In the genomic region with DNA sequence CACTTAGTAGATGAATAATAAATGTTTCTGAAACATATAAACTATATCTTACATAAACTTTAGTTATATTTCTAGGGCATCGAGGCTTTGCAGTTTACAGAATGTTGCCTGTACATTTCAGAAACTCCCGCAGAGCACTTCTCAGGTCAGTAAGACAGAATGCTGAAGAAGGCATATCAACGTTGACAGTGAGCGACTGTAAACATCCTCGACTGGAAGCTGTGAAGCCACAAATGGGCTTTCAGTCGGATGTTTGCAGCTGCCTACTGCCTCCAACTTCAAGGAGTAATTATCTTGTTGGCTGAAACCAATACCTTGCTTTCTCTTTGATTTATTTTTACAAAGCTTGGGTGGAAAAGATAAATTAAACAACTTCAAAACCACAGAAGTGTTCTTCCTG, we compare ENCODE assay signal across 18 mouse cellular contexts.
DNase-seq lines count a peak whose midpoint lies in the region; ATAC-seq and TF ChIP-seq lines count a peak whose summit lies in the region.
"Had no signal": no experiment of that assay in that cellular context is flagged by ENCODE, and none has a peak within 500 bp of the region (broad histone marks: within the 10 kb centered on the region; RNA-seq: fewer than 3 reads in every experiment).

No protein-coding gene starts in this region.

- H3K4me3 ChIP-seq in gastrocnemius, adult 2 months = peak overlapping the region; percentile 12
- H3K4me3 ChIP-seq in heart, embryonic 16.5 days (ENCODE audit: low read length) = 0 out of 2 replicates have a peak overlapping the region, but pooled peaks have one; percentile 4
- peak overlapping the region; percentile 29 for H3K4me3 ChIP-seq in kidney, postnatal 0 days (replicated peaks; ENCODE audit: low read depth, low read length)
- no peak overlapping the region for H3K4me3 ChIP-seq in forebrain, embryonic 15.5 days
- H3K4me3 ChIP-seq: embryonic facial prominence, embryonic 12.5 days; neural tube, embryonic 12.5 days had no signal

- no peaks in the 10 kb centered on the region for H3K9me3 ChIP-seq in heart, embryonic 16.5 days (replicated peaks; ENCODE audit: control insufficient read depth, low read length)
- no peaks in the 10 kb centered on the region for H3K9me3 ChIP-seq in kidney, postnatal 0 days (replicated peaks; ENCODE audit: low read length)
- no peaks in the 10 kb centered on the region for H3K9me3 ChIP-seq in forebrain, embryonic 15.5 days
- H3K9me3 ChIP-seq: embryonic facial prominence, embryonic 12.5 days; neural tube, embryonic 12.5 days had no signal

- 0 out of 2 replicates have a peak, but pooled peaks cover 2% of the 10 kb centered on the region for H3K36me3 ChIP-seq in heart, embryonic 16.5 days (ENCODE audit: control insufficient read depth, insufficient read depth)
- 0 out of 2 replicates have a peak, but pooled peaks cover 11% of the 10 kb centered on the region for H3K36me3 ChIP-seq in kidney, postnatal 0 days (ENCODE audit: insufficient read depth, low read length)
- 0 out of 2 replicates have a peak, but pooled peaks cover 3% of the 10 kb centered on the region for H3K36me3 ChIP-seq in forebrain, embryonic 15.5 days
- H3K36me3 ChIP-seq: embryonic facial prominence, embryonic 12.5 days; neural tube, embryonic 12.5 days had no signal

- intact Hi-C loops in gastrocnemius, adult 2 months (cut with DNase I) = no loop called here
- intact Hi-C loops in heart, postnatal 25 days (cut with DNase I) = loop anchor here (2.0 kb wide), 1 partner anchor 15 kb away; no protein-coding TSS in a partner anchor

- peaks cover 29% of the 10 kb centered on the region for H3K4me1 ChIP-seq in heart, embryonic 16.5 days (ENCODE audit: control insufficient read depth, insufficient read depth, low read length)
- no peaks in the 10 kb centered on the region; the same call in none of the 2 replicates for H3K4me1 ChIP-seq in kidney, postnatal 0 days (replicated peaks; ENCODE audit: insufficient read depth, low read length)
- H3K4me1 ChIP-seq in forebrain, embryonic 15.5 days = peaks cover 12% of the 10 kb centered on the region; the same call in 1 of the 2 replicates
- H3K4me1 ChIP-seq: neural tube, embryonic 12.5 days had no signal

- no peak for ATAC-seq in heart, embryonic 16.5 days (replicated peaks; ENCODE audit: extremely low read depth, insufficient read depth, low FRiP score)
- no peak for ATAC-seq in kidney, postnatal 0 days (replicated peaks; ENCODE audit: low FRiP score, low read depth)
- ATAC-seq in forebrain, embryonic 15.5 days (replicated peaks) = no peak
- ATAC-seq: forebrain, embryonic 16.5 days; liver, postnatal 0 days had no signal

- WGBS in heart, embryonic 16.5 days = 11% methylated on average over 6 of the region's 6 CpGs
- 34% methylated on average over 6 of the region's 6 CpGs for WGBS in kidney, postnatal 0 days
- WGBS in forebrain, embryonic 15.5 days = 74% methylated on average over 6 of the region's 6 CpGs

- H3K27ac ChIP-seq in gastrocnemius, adult 2 months = peak overlapping the region; percentile 35; the same call in 1 of the 2 replicates
- H3K27ac ChIP-seq in heart, embryonic 16.5 days (ENCODE audit: low read length) = peak overlapping the region; percentile 69
- H3K27ac ChIP-seq in kidney, postnatal 0 days = peak overlapping the region; percentile 85
- H3K27ac ChIP-seq in forebrain, embryonic 15.5 days (replicated peaks) = no peak overlapping the region
- H3K27ac ChIP-seq: neural tube, embryonic 12.5 days had no signal

- H3K27me3 ChIP-seq in heart, embryonic 16.5 days (ENCODE audit: control insufficient read depth, insufficient read depth, low read length) = no peaks in the 10 kb centered on the region
- no peaks in the 10 kb centered on the region for H3K27me3 ChIP-seq in kidney, postnatal 0 days (ENCODE audit: insufficient read depth, low read length)
- no peaks in the 10 kb centered on the region for H3K27me3 ChIP-seq in forebrain, embryonic 15.5 days
- H3K27me3 ChIP-seq: embryonic facial prominence, embryonic 12.5 days; neural tube, embryonic 12.5 days had no signal

- no peak for DNase-seq in gastrocnemius, adult 2 months
- no peak for DNase-seq in gastrocnemius, postnatal 4 days (ENCODE audit: low spot score in 2 of 2)
- no peak for DNase-seq in heart, postnatal 25 days (ENCODE audit: low spot score)
- peak; percentile 20 for DNase-seq in kidney, postnatal 0 days (ENCODE audit: low spot score)
- DNase-seq in kidney, postnatal 4 days = no peak
- peak; percentile 7 for DNase-seq in CD4-positive helper T cell, adult 2 months (ENCODE audit: low read depth, low spot score)
- DNase-seq: adrenal gland, adult 8-10 months; cerebellum, adult 18-20 months; cerebellum, postnatal 36 days; liver; liver, postnatal 0 days; spleen, adult 18-20 months; thymus, adult 18-20 months had no signal

- no peak for TF ChIP-seq CTCF in gastrocnemius, adult 2 months (IDR thresholded peaks at IDR 0.05)
- TF ChIP-seq CTCF in kidney, postnatal 0 days (IDR thresholded peaks at IDR 0.05; ENCODE audit: low read depth) = no peak

- no peak overlapping the region; the same call in 1 of the 2 replicates for H3K9ac ChIP-seq in heart, embryonic 16.5 days (ENCODE audit: low read length)
- peak overlapping the region; percentile 44; the same call in 1 of the 2 replicates for H3K9ac ChIP-seq in kidney, postnatal 0 days (ENCODE audit: low read depth, low read length)
- no peak overlapping the region for H3K9ac ChIP-seq in forebrain, embryonic 15.5 days (replicated peaks)
- H3K9ac ChIP-seq: embryonic facial prominence, embryonic 12.5 days; liver, postnatal 0 days; neural tube, embryonic 12.5 days had no signal

- H3K4me2 ChIP-seq in heart, embryonic 16.5 days (ENCODE audit: low read depth, low read length) = peak overlapping the region; percentile 32; the same call in 1 of the 2 replicates
- peak overlapping the region; percentile 45 for H3K4me2 ChIP-seq in kidney, postnatal 0 days (ENCODE audit: low read length)
- no peak overlapping the region for H3K4me2 ChIP-seq in forebrain, embryonic 15.5 days (replicated peaks)
- H3K4me2 ChIP-seq: embryonic facial prominence, embryonic 12.5 days; neural tube, embryonic 12.5 days had no signal

Comparison
In these comparisons a context has a peak if more than half of its experiments do, and no peak if none do; other contexts are left out.
1. DNase-seq: peak in kidney, postnatal 0 days (single experiment) and CD4-positive helper T cell, adult 2 months (single experiment); none in gastrocnemius, adult 2 months (single experiment), gastrocnemius, postnatal 4 days (0 of 2), heart, postnatal 25 days (single experiment) and kidney, postnatal 4 days (0 of 2).